Mouse (Mus musculus) naive thymus-derived CD4-positive, alpha-beta T cell, adult 2 months (primary cell): ENCODE data around the gene Ap2a1.

Experiments used
- DNase-seq: peaks from one replicate; pipeline ENCODE4 v3.0.0-alpha.2; 2011; ENCODE audit warnings: low read depth

Ap2a1 gene

DNA sequence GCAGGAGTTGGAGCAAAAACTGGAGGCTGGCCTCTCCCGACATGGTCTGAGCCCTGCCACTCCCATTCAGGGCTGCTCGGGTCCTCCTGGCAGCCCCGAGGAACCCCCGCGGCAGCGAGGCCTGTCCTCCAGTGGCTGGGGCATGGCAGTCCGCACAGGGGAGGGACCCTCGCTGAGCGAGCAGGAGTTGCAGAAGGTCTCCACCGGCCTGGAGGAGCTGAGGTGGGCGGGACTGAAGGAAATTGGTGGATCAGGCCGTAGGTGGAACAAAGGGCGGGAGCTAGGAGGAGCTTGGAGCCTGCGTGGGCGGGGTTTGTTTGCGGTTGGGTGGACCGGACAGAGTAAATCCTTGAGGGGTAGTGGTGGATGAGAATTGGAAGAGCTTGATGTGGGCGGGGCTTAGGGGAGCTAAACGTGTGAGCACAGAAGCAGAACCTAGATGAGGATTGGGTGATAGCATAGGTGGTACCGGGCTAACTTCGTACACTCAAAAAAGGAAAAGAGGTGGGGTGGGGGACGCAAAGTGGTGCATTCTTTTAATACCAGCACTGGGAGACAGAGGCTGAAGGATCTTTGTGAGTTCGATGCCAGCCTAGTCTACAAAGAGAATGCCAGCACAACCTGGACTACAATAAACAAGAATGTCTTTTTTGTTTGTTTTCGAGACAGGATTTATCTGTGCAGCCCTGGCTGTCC lies 23.5 kb upstream of the Ap2a1 start:
- peak; percentile 59 for DNase-seq

GRCm38 (mm10) chr7:44951960-44952359 lies 22.7 kb upstream of the Ap2a1 start:
- DNase-seq: no peak

GRCm38 (mm10) chr7:44949922-44950321 lies 20.6 kb upstream of the Ap2a1 start:
- DNase-seq: no peak

DNA sequence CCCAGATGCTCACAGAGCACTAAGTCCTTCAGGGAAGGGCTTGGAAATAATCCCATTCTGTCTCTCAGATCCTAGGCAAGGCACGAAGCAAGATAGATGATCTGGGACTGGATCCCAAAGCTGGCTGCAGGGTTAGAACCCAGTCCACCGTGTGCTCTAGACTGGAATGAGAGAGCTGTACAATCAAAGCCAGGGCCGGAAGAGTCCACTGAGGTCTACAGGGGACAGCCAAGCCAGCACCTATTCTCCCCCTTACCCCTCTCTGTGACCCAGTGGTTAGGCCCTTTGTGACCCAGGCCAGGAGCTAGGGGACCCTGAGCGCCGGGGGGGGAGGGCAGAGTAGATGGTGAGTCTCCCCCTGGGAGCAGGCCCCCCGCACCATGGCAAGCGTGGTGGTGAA lies 13.6 kb upstream of the Ap2a1 start, which contains the start of gene Tsks:
Gene Tsks (plus strand): TSS at position 301 of the 400 bp plus-strand sequence.
- no peak for DNase-seq

DNA sequence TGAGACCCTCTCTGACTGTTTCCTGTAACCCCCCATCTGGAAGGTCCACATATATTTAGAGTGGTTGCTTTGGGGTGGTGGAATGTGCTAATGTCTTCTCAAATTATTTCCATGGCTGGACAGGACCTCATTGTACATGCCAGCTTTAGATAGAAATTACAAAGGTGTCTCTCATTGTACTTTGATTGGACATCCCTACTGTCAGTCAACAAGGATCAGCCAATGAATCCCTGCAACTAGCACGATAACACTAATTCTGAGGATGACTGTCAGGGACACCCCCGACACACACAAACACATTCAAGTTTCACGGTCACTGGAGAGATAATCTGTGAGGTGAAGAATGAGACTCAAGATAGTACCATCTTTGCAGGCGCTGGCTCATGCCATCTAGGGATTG lies 9.4 kb upstream of the Ap2a1 start:
- no peak for DNase-seq

- DNase-seq: peak; percentile 15
These were observed 726 bp downstream of the Ap2a1 start for GRCm38 (mm10) chr7:44928570-44928969.

DNA sequence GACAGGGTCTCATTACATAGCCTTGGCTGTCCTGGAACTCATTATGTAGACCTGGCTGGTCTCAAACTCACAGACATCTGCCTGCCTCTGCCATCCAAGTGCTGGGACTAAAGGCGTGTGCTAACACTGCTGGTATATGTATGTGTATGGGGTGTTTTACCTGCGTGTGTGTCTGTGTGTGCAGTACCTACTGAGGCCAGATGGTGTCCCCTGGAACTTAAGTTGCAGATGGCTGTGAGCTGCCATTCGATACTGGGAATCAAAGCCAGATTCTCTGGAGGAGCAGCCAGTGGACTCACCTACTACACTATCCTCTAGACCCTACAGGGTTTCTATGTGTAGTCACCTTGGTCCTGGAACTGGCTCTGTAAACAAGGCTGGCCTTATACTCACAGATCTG lies 3.8 kb downstream of the Ap2a1 start:
- DNase-seq: peak; percentile 52

GRCm38 (mm10) chr7:44922530-44922929 lies 6.8 kb downstream of the Ap2a1 start:
- no peak for DNase-seq

GRCm38 (mm10) chr7:44919127-44919526 lies 10.2 kb downstream of the Ap2a1 start:
- DNase-seq: no peak

- no peak for DNase-seq
These were observed 11.1 kb downstream of the Ap2a1 start for GRCm38 (mm10) chr7:44918219-44918618.

GRCm38 (mm10) chr7:44916881-44917280 lies 12.4 kb downstream of the Ap2a1 start:
- DNase-seq: no peak

- DNase-seq: no peak
These were observed 13.1 kb downstream of the Ap2a1 start for GRCm38 (mm10) chr7:44916191-44916590.

DNA sequence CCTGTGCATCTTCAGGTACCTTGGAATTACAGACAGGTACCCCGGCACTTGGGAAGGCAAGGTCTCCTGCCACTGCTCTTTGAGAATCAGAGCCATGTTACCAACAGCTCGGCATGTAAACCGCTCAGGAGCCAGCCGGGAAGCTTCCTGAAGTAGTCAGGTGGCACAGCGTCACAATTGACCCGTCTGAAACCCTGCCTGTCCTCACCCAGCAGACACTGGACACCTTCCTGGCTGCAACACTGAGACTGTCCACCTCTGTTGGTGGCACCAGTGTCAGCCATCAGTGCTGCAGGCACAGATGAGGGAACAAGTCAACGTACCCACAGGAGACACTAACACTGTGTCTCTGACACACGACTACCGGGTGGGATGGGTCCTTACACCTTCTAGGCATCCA lies 14.0 kb downstream of the Ap2a1 start:
- no peak for DNase-seq

GRCm38 (mm10) chr7:44914396-44914795 lies 14.9 kb downstream of the Ap2a1 start:
- no peak for DNase-seq

DNA sequence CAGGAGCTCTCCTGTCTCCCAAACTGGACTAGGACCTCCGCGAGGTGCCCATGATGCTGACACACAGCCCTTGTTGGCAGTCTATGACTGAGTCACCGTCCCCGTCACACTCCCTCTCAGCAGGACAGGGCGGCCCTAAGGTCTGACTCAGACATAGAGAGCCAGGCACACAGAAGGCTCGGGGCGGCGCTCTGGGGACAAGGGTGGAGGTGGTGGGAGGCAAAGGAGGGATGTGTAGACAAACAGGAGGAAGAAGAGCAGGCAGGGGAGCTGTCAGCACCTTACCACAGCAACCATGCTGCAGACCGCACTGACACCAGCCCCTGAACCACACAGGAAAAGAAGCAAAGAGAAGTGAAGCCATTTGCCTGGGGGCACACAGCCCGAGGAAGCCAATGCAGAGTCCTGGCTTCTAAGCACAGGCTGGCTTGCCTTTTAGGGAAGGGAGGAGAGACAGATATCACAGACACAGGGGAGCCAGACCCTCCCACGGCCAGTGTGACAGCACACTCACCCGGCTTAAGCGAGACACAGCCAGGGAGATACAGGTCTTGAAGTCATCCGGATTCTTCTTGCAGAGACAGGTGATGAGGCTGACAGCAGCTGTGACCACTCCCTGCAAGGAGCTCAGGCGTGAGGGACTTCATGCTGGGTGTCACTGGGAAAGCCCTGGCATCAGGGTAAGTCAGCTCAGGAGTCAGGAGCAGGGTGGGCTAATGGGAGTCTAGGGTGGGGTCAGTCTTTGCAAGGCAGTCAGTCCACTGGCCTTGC lies 20.4 kb downstream of the Ap2a1 start:
- DNase-seq: no peak

GRCm38 (mm10) chr7:44905430-44905829 lies 23.9 kb downstream of the Ap2a1 start:
- DNase-seq: no peak

- DNase-seq: peak; percentile 91
These were observed 28.0 kb downstream of the Ap2a1 start for GRCm38 (mm10) chr7:44901230-44901722.

- no peak for DNase-seq
These were observed 28.7 kb downstream of the Ap2a1 start for GRCm38 (mm10) chr7:44900632-44901031.

DNA sequence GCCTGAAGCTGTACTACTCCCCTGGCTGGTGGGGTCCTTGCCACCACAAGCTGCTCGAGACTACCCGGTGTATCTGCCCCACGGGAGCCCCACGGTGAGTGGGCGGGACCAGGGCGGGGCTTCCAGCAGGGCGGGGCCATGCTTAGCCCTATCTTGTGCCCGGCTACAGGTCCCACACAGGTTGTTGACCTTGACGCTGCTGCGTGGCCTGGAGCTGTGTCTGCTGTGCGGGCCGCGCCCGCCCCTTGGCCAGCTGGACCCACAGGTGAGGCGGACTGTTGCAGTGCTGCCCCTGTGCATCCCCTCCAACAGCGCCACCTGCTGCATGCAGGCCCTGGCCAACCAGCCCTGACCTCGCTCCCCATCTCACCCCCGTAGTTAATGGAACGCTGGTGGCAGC lies 30.7 kb downstream of the Ap2a1 start:
- DNase-seq: peak; percentile 36

- DNase-seq: no peak
These were observed 32.8 kb downstream of the Ap2a1 start for GRCm38 (mm10) chr7:44896499-44896898.

GRCm38 (mm10) chr7:44895593-44896434 lies 33.5 kb downstream of the Ap2a1 start, which contains the start of gene Fuz:
Gene Fuz (plus strand): TSS chr7:44896079.
- peak; percentile 96 for DNase-seq

DNA sequence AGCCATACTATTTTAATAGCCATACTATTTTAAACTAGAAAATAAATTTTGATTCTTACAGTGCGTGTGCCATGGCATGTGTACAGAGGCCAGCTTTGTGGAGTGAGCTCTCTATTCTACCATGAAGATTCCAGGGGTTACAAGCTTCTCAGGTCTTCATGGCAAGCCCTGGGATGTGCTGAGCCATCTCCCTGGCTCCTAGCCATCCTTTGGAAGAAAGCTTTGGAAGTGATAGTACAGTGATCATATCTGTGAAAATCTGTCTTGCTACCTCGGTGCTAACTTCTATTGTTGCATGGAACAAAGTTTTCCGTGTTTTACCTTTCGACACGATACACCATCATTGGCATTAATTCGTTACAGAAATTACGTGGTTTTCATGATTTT lies 34.1 kb downstream of the Ap2a1 start:
- DNase-seq: no peak
